Mouse (Mus musculus) ovary, postnatal 10 days (tissue): ENCODE data around the gene Desi2.
A peak's percentile ranks its signal among the peaks of the same experiment; 100 is the strongest.
"Not testable (repeated sequence)": the region's sequence is repeated elsewhere in the genome, so short reads cannot be mapped to it uniquely, and the experiment has no call there.

Experiments used
- DNase-seq: peaks from one replicate; pipeline ENCODE4 v3.0.0; 2022; ENCODE audit warnings: low spot score

Desi2 gene

GRCm38 (mm10) chr1:178187216-178187791 is at the start of gene Desi2:
TSS of gene Desi2 (plus strand) at chr1:178187417.
- DNase-seq = peak; percentile 80

- DNase-seq = not testable (repeated sequence)
Measured at GRCm38 (mm10) chr1:178146513-178146912, 40.7 kb upstream of the Desi2 start.

GRCm38 (mm10) chr1:178146915-178147314 is 40.3 kb upstream of the Desi2 start:
- not testable (repeated sequence) for DNase-seq

- DNase-seq = no peak
Measured at GRCm38 (mm10) chr1:178182251-178182650, 5.0 kb upstream of the Desi2 start.

- no peak for DNase-seq
Measured at GRCm38 (mm10) chr1:178185591-178185990, 1.6 kb upstream of the Desi2 start.

- not testable (repeated sequence) for DNase-seq
Measured at GRCm38 (mm10) chr1:178187810-178188209, 593 bp downstream of the Desi2 start.

- DNase-seq = no peak
Measured at GRCm38 (mm10) chr1:178188386-178188785, 1.2 kb downstream of the Desi2 start.

GRCm38 (mm10) chr1:178205701-178206325 is 18.6 kb downstream of the Desi2 start:
- no peak for DNase-seq

GRCm38 (mm10) chr1:178207856-178208255 is 20.6 kb downstream of the Desi2 start:
- not testable (repeated sequence) for DNase-seq

- no peak for DNase-seq
Measured at GRCm38 (mm10) chr1:178209966-178210365, 22.7 kb downstream of the Desi2 start.

GRCm38 (mm10) chr1:178217157-178217556 is 29.9 kb downstream of the Desi2 start:
- DNase-seq = no peak

- no peak for DNase-seq
Measured at GRCm38 (mm10) chr1:178218305-178218704, 31.1 kb downstream of the Desi2 start.

- DNase-seq = no peak
Measured at GRCm38 (mm10) chr1:178219166-178220077, 32.2 kb downstream of the Desi2 start.

- not testable (repeated sequence) for DNase-seq
Measured at GRCm38 (mm10) chr1:178228888-178229287, 41.7 kb downstream of the Desi2 start.

GRCm38 (mm10) chr1:178234109-178234508 is 46.9 kb downstream of the Desi2 start:
- no peak for DNase-seq

GRCm38 (mm10) chr1:178235919-178236466 is 48.8 kb downstream of the Desi2 start:
- no peak for DNase-seq

GRCm38 (mm10) chr1:178238676-178239075 is 51.5 kb downstream of the Desi2 start:
- no peak for DNase-seq

- DNase-seq = no peak
Measured at GRCm38 (mm10) chr1:178241884-178242508, 54.8 kb downstream of the Desi2 start.

GRCm38 (mm10) chr1:178248107-178248820 is 61.0 kb downstream of the Desi2 start:
- no peak for DNase-seq

GRCm38 (mm10) chr1:178254598-178254997 is 67.4 kb downstream of the Desi2 start:
- no peak for DNase-seq

- no peak for DNase-seq
Measured at GRCm38 (mm10) chr1:178256351-178256750, 69.1 kb downstream of the Desi2 start.
